Mouse (Mus musculus): ENCODE measurements around the gene Zwint. TPM values are rescaled to one million over a fixed set of nuclear protein-coding genes. Genes with fewer than 3 reads are reported as not detected.

Zwint gene
- 1,000 to 10,000 TPM in 3 of 4 experiments, 100 to 1,000 TPM in 1; 950 to 1,045 (median 1,013) TPM for total RNA-seq (2022)

GRCm38 (mm10) chr10:72654270-72655016 lies at the start of gene Zwint:
TSS of gene Zwint (plus strand) at chr10:72654845.
- DNase-seq (ENCODE audit: low spot score in 2 of 2), result peak; percentile 94 to 98

- DNase-seq (ENCODE audit: low spot score in 2 of 2), result peak in 1 of 2 experiments; percentile 19
Observed at GRCm38 (mm10) chr10:72613125-72613915, 41.3 kb upstream of the Zwint start.

DNA sequence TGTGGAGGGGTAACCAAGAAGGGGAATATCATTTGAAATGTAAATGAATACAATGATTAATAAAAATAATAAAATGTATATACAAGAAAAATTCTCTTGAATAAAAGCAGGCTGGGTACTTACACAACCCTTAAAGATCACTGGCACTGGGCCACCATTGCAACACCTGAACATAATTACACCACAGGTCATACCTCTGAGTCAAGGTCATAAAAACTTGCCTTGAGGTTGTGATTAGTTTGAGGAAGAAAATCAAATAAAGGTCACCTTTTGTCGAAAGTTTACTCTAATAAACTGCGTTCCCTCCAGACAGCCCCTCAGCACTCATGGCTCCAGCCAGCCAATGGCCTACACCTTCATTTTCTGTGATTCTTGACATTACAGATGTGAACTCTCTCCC lies 38.5 kb upstream of the Zwint start:
- DNase-seq (ENCODE audit: low spot score in 2 of 2), result no peak

DNA sequence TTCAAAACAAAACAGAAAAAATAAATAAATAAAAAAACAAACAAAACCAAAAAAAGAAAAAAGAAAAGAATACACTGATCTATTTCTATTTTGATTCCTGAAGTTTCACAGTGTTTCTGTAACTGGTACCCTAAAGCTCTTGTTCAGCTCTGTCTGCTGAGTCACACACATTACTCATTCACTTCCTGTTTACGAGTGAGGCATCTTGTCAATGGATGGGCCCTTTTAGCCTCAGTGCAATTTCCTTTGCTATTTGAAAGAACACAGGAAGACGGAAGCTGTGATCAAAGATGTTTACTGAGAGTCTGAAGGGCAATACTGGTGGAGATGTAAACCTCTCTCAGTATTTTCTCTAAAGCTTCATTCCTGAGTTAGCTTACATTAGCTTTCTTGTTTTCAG lies 34.1 kb upstream of the Zwint start:
- DNase-seq (ENCODE audit: low spot score in 2 of 2), result no peak

DNA sequence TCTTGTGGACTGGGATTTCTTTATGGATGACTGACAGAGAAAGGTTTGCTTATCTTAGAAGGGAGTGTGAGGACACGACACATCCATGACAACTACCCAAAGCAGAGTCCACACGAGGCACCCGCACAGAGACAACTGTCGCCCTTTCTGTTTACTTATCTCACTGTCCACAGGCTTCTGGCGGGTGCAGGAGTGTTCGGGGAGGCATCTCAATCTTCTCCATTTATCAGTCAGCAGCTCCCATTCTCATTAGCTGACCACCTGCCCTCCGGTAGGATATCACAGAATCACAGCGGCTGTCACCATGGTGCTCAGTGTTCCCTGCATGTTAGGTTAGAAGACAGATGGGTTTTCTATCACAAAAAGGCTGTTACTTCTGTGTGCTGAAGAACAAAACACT lies 31.1 kb upstream of the Zwint start:
- DNase-seq (ENCODE audit: low spot score in 2 of 2), result no peak

GRCm38 (mm10) chr10:72634125-72634524 lies 20.5 kb upstream of the Zwint start:
- no peak for DNase-seq (ENCODE audit: low spot score in 2 of 2)

- no peak for DNase-seq (ENCODE audit: low spot score in 2 of 2)
Observed at GRCm38 (mm10) chr10:72650867-72651266, 3.8 kb upstream of the Zwint start.

DNA sequence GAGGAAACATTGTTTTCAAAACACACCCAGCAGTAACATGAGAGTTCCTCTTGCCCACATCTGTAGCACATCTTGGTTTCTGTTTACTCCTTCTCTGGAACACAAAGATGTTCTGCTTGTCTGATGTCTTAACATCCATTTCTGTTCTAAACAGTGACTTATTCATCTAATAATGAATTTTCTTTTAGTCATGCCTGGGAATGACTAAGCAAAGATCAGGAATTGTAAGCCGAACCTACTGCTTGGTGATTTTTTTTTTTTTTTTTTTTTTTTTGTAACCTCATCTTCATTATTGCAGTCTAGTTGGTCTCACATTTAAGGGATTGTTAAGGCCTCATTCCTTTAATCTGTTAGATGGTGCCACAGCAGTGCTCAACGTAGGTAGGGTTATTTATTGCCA lies 848 bp upstream of the Zwint start:
- no peak for DNase-seq (ENCODE audit: low spot score in 2 of 2)

DNA sequence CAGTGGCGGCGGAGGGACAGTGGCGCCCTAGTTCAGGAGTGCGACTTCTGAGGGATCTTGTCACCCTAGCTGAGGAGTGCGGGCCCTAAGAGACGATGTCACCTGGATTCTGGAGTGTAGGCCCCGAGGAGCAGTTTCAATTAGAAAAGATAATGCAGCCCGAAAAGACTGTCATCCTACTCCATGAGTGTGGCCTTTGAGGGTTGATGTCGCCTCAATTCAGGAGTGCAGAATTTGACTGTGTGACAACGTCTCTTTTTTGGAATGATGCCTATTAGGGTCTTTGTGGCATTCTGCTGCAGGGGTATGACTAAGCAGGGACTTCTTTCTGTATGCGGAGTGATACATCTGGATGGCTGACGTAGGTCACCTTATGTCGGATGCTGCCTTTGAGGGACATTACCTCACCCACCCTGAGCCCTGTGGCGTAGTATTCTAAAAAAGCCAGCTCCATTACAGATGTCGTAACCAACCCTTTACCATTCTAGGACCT lies 418 bp downstream of the Zwint start:
- DNase-seq (ENCODE audit: low spot score in 2 of 2), result peak in 1 of 2 experiments; percentile 71

- no peak for DNase-seq (ENCODE audit: low spot score in 2 of 2)
Observed at GRCm38 (mm10) chr10:72659198-72659597, 4.6 kb downstream of the Zwint start.

- no peak for DNase-seq (ENCODE audit: low spot score in 2 of 2)
Observed at GRCm38 (mm10) chr10:72660350-72660749, 5.7 kb downstream of the Zwint start.

- peak in 1 of 2 experiments; percentile 20 for DNase-seq (ENCODE audit: low spot score in 2 of 2)
Observed at GRCm38 (mm10) chr10:72667856-72668255, 13.2 kb downstream of the Zwint start.

DNA sequence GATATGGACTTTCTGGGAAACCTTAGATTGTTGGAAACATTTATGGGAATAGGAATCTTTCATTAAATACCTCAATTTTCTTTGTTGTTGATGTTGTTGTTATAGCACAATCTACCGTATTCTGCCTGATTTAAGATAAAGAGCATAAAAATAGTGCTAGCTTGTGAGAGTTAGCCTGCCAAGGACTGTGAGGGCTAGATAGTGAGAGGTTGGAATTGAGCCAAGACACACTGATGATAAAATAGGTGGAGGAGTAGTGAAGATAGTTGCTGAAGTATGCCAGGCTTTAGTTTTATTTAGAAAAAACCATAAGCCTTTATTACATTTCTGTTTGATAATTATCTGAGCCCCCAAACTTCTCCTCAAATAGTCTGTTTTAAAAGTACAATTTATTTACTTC lies 14.4 kb downstream of the Zwint start:
- DNase-seq (ENCODE audit: low spot score in 2 of 2), result no peak

DNA sequence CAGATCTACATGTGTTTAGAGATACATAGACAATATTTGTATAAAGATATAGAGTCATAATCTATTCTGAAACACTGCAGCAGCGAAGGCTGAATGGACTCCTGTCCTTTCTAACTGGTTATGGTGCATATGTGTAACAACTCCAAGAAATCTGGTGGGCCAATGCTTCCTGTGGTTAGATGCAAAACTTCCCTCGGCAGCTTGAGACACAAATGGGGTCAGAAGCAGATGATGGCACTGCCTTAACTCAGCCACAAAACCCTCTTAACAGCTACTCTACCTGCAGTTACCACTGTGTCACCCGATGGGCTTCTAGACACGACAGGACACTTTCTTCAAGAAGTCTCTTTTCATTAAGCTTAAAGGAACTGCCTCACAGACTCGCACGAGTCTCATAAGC lies 21.3 kb downstream of the Zwint start:
- DNase-seq (ENCODE audit: low spot score in 2 of 2), result no peak

- no peak for DNase-seq (ENCODE audit: low spot score in 2 of 2)
Observed at GRCm38 (mm10) chr10:72676550-72676949, 21.9 kb downstream of the Zwint start.

DNA sequence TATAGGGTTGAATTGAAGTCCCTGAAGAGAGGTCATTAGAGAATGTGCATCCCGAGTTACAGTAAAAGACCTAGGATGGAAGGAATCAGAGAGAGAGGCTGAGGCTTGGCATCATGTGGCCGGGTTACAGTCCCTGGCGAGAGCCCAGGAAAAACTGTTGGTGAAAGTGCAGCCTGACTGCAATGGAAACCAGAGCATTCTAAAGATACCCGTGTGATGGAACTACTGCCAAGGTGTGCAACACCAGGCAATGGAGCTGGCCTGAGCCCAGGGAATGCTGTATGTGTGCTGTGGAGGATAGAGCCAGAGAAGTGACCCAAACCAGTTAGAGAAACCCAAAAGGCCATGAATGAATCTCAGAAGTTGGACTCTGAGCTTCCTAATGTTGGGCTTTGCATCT lies 24.4 kb downstream of the Zwint start:
- no peak for DNase-seq (ENCODE audit: low spot score in 2 of 2)

DNA sequence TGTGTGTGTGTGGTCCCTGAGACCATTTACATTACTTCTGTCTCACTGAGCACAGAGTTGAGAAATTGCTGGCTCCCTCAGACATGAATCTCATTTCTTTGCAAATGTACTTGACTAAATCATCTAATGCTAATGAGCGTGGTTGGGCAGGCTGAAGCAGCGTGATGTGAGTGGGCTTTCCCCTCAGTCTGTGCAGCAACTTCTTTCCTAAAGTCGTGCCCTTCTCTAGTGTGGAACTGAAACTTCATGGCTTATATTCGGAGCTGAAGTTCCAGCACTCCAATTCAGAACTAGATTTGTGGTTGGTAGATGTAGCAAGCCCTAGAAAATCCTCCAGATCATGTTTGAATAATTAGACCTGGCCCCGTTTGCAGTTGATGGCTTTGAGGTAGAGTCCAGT lies 46.4 kb downstream of the Zwint start:
- no peak for DNase-seq (ENCODE audit: low spot score in 2 of 2)

DNA sequence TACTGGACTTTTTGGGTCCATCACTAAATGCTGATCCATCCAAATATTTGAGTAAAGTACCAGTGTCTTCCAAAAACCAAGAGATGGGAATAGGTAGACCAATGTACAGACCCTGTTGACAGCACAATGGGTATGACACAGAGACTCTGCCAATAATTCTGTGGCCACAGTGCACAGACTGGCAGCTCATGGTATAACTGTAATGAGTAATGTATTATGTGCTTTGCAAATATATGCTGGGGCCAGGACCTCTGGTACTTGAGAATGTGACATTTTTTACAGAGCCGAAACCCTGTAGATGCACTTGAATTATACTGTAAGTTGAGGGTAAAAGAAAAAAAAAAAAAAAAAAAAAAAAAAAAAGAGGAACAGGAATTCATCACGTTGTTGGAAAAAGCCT lies 59.1 kb downstream of the Zwint start:
- DNase-seq (ENCODE audit: low spot score in 2 of 2), result no peak

Measured in left cerebral cortex, adult 8-10 months (tissue).